Mouse (Mus musculus): ENCODE data around the gene Agap1. TPM values are rescaled to one million over a fixed set of nuclear protein-coding genes. Genes with fewer than 3 reads are reported as not detected.

The Agap1 gene
- total and polyA plus RNA-seq, 3 experiments = 0.01 TPM; not detected in 2

DNA sequence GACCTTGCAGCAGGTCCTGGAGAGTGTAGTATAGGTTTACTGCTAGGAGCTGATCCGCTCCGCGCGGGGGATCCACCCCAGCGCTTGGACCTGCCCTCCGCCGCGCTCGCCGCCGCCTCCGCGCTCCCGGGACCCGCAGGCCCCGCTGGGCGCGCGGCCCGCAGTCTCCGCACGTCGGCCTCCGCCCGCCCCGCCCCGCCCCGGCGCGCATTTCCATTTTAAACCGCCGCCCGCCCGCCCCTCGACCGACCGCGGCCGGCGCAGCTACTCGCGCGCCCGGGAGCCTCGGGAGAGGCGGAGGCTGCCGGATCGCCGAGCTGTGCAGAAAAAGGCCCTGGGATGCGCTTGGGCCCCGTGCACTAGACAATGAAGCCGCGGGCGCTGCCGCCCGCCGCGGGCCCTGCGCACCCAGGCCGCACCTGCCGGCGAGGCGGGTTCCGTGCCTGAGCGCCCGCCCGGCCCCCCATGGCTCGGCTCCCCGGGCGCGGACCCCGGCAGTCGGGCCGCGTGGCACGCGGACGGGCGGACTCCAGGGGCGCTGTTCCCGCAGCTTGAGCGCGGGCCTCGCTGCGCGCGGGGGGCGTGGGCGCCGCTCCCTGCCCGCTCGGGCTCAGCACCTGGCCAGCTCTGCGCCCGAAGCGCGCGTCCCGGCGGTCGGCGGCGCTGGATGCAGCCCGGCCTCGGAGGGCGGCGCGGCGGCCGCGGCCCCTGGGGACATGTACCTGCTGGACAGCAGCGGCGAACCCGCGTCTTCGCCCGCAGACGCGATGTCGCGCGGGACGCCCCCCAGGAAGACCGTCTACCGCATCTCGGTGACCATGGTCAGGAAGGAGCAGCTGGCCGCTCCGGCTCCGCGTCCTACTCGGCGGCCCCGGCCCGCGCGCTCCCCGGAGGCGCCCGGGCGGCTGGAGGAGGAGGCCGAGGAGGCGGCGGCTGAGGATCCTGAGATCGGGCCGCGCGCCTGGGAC lies 125.7 kb downstream of the Agap1 start:
- no peaks in the 10 kb centered on the region for H3K9me3 ChIP-seq (replicated peaks; ENCODE audit: insufficient read depth, low read length)
- no peaks in the 10 kb centered on the region for H3K4me1 ChIP-seq (ENCODE audit: control insufficient read depth in 1 of 2, insufficient read depth in 2 of 2, low read length in 2 of 2)
- TF ChIP-seq TBP (IDR thresholded peaks at IDR 0.05; ENCODE audit: low read depth, low read length) (no peak), EP300 (IDR thresholded peaks at IDR 0.05; ENCODE audit: low read depth in 1 of 2, low read length in 2 of 2) (no peak), GATA1 (IDR thresholded peaks at IDR 0.05; ENCODE audit: low read depth, low read length) (no peak), POLR2A (IDR thresholded peaks at IDR 0.05; ENCODE audit: control insufficient read depth in 1 of 2, insufficient read depth in 1 of 2, low read depth in 1 of 2, low read length in 2 of 2, poor library complexity in 1 of 2) (no peak), USF1 (IDR thresholded peaks at IDR 0.05; ENCODE audit: low read depth, low read length) (no peak), UBTF (IDR thresholded peaks at IDR 0.05; ENCODE audit: borderline replicate concordance, insufficient read depth, low read depth, low read length) (no peak), RCOR1 (IDR thresholded peaks at IDR 0.05; ENCODE audit: low read depth, low read length) (no peak), MYB (IDR thresholded peaks at IDR 0.05; ENCODE audit: low read depth, low read length) (no peak), SIN3A (IDR thresholded peaks at IDR 0.05; ENCODE audit: low read length) (no peak), MEF2A (IDR thresholded peaks at IDR 0.05; ENCODE audit: extremely low read depth, insufficient replicate concordance, low read depth, low read length, poor library complexity, severe bottlenecking) (no peak), ZNF384 (IDR thresholded peaks at IDR 0.05; ENCODE audit: low read depth, low read length) (no peak)
- no peak for DNase-seq (ENCODE audit: low read depth, low spot score)
- H3K36me3 ChIP-seq (ENCODE audit: control insufficient read depth in 1 of 2, insufficient read depth in 2 of 2, low read length in 2 of 2) = no peaks in the 10 kb centered on the region
- no peak overlapping the region for H3K27ac ChIP-seq (ENCODE audit: control insufficient read depth, low read depth, low read length)
- H3K9ac ChIP-seq (ENCODE audit: control insufficient read depth, low read depth, low read length, poor library complexity, severe bottlenecking) = no peak overlapping the region
- no peaks in the 10 kb centered on the region for H3K27me3 ChIP-seq (ENCODE audit: control insufficient read depth in 1 of 2, insufficient read depth in 2 of 2, low read length in 2 of 2)
- no peaks in the 10 kb centered on the region for H3K79me2 ChIP-seq (ENCODE audit: control insufficient read depth, insufficient read depth, low read length, poor library complexity)
- H3K4me3 ChIP-seq (ENCODE audit: control insufficient read depth in 1 of 2, insufficient read depth in 1 of 2, low read depth in 2 of 2, low read length in 2 of 2) = no peak overlapping the region

DNA sequence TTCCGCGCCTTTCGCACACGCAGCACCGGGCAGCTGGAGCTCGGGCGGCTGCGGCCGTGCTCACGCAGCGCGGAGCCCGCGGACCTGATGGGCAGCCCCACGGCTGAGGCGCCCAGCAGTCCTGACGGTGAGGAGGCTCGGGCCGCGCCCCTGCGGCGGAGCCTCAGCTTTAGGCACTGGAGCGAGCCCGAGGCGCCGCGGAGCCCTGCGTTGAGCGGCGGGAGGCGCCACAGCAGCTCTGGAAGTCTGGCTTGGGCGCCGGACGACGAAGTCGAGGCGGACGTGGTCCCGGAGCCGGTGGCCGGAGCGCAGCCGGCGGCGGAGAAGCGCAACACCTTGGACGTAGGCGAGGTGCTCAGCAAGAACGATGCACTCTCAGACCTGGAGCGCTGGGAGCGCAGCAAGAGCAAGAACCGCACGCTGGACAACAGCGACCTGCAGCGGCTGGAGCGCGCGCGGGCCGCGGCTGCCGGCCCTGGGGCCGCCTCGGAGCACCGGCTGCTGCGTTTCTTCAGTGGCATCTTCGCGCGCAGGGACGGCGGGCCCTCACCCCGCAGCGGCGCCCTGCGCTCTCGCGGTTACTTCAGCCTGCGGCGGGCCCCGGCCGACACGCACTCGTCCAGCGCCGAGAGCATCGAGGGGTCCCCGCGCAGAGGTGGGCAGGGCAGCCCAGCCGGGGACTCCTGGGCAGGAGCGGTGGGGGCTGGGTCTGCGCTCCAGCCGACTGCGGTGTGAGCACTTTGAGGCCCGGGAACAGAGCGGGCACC lies 126.6 kb downstream of the Agap1 start:
- Histone ChIP-seq H3K27ac (ENCODE audit: control insufficient read depth, low read depth, low read length) (no peak overlapping the region), H3K36me3 (ENCODE audit: control insufficient read depth in 1 of 2, insufficient read depth in 2 of 2, low read length in 2 of 2) (no peaks in the 10 kb centered on the region), H3K9me3 (replicated peaks; ENCODE audit: insufficient read depth, low read length) (no peaks in the 10 kb centered on the region), H3K27me3 (ENCODE audit: control insufficient read depth in 1 of 2, insufficient read depth in 2 of 2, low read length in 2 of 2) (no peaks in the 10 kb centered on the region), H3K4me1 (ENCODE audit: control insufficient read depth in 1 of 2, insufficient read depth in 2 of 2, low read length in 2 of 2) (no peaks in the 10 kb centered on the region), H3K9ac (ENCODE audit: control insufficient read depth, low read depth, low read length, poor library complexity, severe bottlenecking) (no peak overlapping the region), H3K79me2 (ENCODE audit: control insufficient read depth, insufficient read depth, low read length, poor library complexity) (no peaks in the 10 kb centered on the region), H3K4me3 (ENCODE audit: control insufficient read depth in 1 of 2, insufficient read depth in 1 of 2, low read depth in 2 of 2, low read length in 2 of 2) (no peak overlapping the region)
- no peak for DNase-seq (ENCODE audit: low read depth, low spot score)
- TF ChIP-seq CTCF (IDR thresholded peaks at IDR 0.05 in 2 of 3, conservative IDR thresholded peaks at IDR 0.05 in 1 of 3; ENCODE audit: control insufficient read depth in 1 of 3, insufficient read depth in 1 of 3, low read depth in 2 of 3, low read length in 3 of 3, poor library complexity in 1 of 3, severe bottlenecking in 1 of 3) (no peak), ZMIZ1 (IDR thresholded peaks at IDR 0.05; ENCODE audit: low read depth, low read length) (no peak), ZNF384 (IDR thresholded peaks at IDR 0.05; ENCODE audit: low read depth, low read length) (no peak), GATA1 (IDR thresholded peaks at IDR 0.05; ENCODE audit: low read depth, low read length) (no peak), MYC (IDR thresholded peaks at IDR 0.05; ENCODE audit: low read depth, low read length) (no peak), CHD2 (IDR thresholded peaks at IDR 0.05; ENCODE audit: low read length) (no peak), RAD21 (IDR thresholded peaks at IDR 0.05; ENCODE audit: low read depth, low read length) (no peak)

All from MEL (cell line).